Mouse (Mus musculus): ENCODE measurements around the gene Gad2. TPM values are rescaled to one million over a fixed set of nuclear protein-coding genes. Genes with fewer than 3 reads are reported as not detected.

Gad2 gene
- total and polyA plus RNA-seq, 2 experiments from 2014 or later = 0.11 TPM; not detected in 1

GRCm38 (mm10) chr2:22736134-22736533, 114.1 kb downstream of the Gad2 start:
- Histone ChIP-seq H3K4me3 (ENCODE audit: low read depth, low read length) (no peak overlapping the region), H3K36me3 (replicated peaks; ENCODE audit: control insufficient read depth, insufficient read depth, low read length) (no peaks in the 10 kb centered on the region), H3K9ac (replicated peaks; ENCODE audit: low read depth, low read length) (no peak overlapping the region), H3K9me3 (replicated peaks; ENCODE audit: control insufficient read depth, low read length) (no peaks in the 10 kb centered on the region), H3K4me1 (ENCODE audit: control insufficient read depth, insufficient read depth) (no peaks in the 10 kb centered on the region), H3K27me3 (ENCODE audit: control insufficient read depth, insufficient read depth, low read length) (no peaks in the 10 kb centered on the region), H3K27ac (ENCODE audit: low read depth) (no peak overlapping the region), H3K4me2 (ENCODE audit: low read depth, low read length) (no peak overlapping the region)
- 34% methylated on average over 2 of the region's 2 CpGs for WGBS
- DNase-seq (ENCODE audit: low spot score) (no peak), ATAC-seq (ENCODE audit: insufficient read depth, low read depth) (no peak)
- TF ChIP-seq CTCF (IDR thresholded peaks at IDR 0.05; ENCODE audit: low read depth) (no peak), EP300 (IDR thresholded peaks at IDR 0.05; ENCODE audit: low read depth) (no peak)

GRCm38 (mm10) chr2:22739369-22739768, 117.4 kb downstream of the Gad2 start:
- ATAC-seq (ENCODE audit: insufficient read depth, low read depth) (no peak), DNase-seq (ENCODE audit: low spot score) (peak; percentile 32)
- Histone ChIP-seq H3K9ac (replicated peaks; ENCODE audit: low read depth, low read length) (no peak overlapping the region), H3K27ac (ENCODE audit: low read depth) (no peak overlapping the region), H3K27me3 (ENCODE audit: control insufficient read depth, insufficient read depth, low read length) (no peaks in the 10 kb centered on the region), H3K4me2 (ENCODE audit: low read depth, low read length) (no peak overlapping the region), H3K4me1 (ENCODE audit: control insufficient read depth, insufficient read depth) (no peaks in the 10 kb centered on the region), H3K9me3 (replicated peaks; ENCODE audit: control insufficient read depth, low read length) (no peaks in the 10 kb centered on the region), H3K36me3 (replicated peaks; ENCODE audit: control insufficient read depth, insufficient read depth, low read length) (no peaks in the 10 kb centered on the region), H3K4me3 (ENCODE audit: low read depth, low read length) (no peak overlapping the region)
- 63% methylated on average over 1 of the region's 1 CpGs for WGBS
- TF ChIP-seq CTCF (IDR thresholded peaks at IDR 0.05; ENCODE audit: low read depth) (no peak), EP300 (IDR thresholded peaks at IDR 0.05; ENCODE audit: low read depth) (no peak)

- H3K9ac ChIP-seq (replicated peaks; ENCODE audit: low read depth, low read length) = no peak overlapping the region
- no peak overlapping the region for H3K4me2 ChIP-seq (ENCODE audit: low read depth, low read length)
- no peaks in the 10 kb centered on the region for H3K9me3 ChIP-seq (replicated peaks; ENCODE audit: control insufficient read depth, low read length)
- H3K4me3 ChIP-seq (ENCODE audit: low read depth, low read length) = no peak overlapping the region
- TF ChIP-seq EP300 (IDR thresholded peaks at IDR 0.05; ENCODE audit: low read depth) (no peak), CTCF (IDR thresholded peaks at IDR 0.05; ENCODE audit: low read depth) (no peak)
- H3K4me1 ChIP-seq (ENCODE audit: control insufficient read depth, insufficient read depth) = no peaks in the 10 kb centered on the region
- DNase-seq (ENCODE audit: low spot score) = no peak
- no peak overlapping the region for H3K27ac ChIP-seq (ENCODE audit: low read depth)
- H3K27me3 ChIP-seq (ENCODE audit: control insufficient read depth, insufficient read depth, low read length) = no peaks in the 10 kb centered on the region
- H3K36me3 ChIP-seq (replicated peaks; ENCODE audit: control insufficient read depth, insufficient read depth, low read length) = no peaks in the 10 kb centered on the region
- ATAC-seq (ENCODE audit: insufficient read depth, low read depth) = no peak
- WGBS = 79% methylated on average over 1 of the region's 1 CpGs
Measured at GRCm38 (mm10) chr2:22740441-22740840, 118.4 kb downstream of the Gad2 start.

GRCm38 (mm10) chr2:22741222-22741621, 119.2 kb downstream of the Gad2 start:
- Histone ChIP-seq H3K4me1 (ENCODE audit: control insufficient read depth, insufficient read depth) (no peaks in the 10 kb centered on the region), H3K27ac (ENCODE audit: low read depth) (no peak overlapping the region), H3K9me3 (replicated peaks; ENCODE audit: control insufficient read depth, low read length) (no peaks in the 10 kb centered on the region), H3K9ac (replicated peaks; ENCODE audit: low read depth, low read length) (no peak overlapping the region), H3K4me3 (ENCODE audit: low read depth, low read length) (no peak overlapping the region), H3K4me2 (ENCODE audit: low read depth, low read length) (no peak overlapping the region), H3K36me3 (replicated peaks; ENCODE audit: control insufficient read depth, insufficient read depth, low read length) (no peaks in the 10 kb centered on the region), H3K27me3 (ENCODE audit: control insufficient read depth, insufficient read depth, low read length) (no peaks in the 10 kb centered on the region)
- TF ChIP-seq EP300 (IDR thresholded peaks at IDR 0.05; ENCODE audit: low read depth) = no peak
- no peak for TF ChIP-seq CTCF (IDR thresholded peaks at IDR 0.05; ENCODE audit: low read depth)
- 60% methylated on average over 3 of the region's 3 CpGs for WGBS
- no peak for ATAC-seq (ENCODE audit: insufficient read depth, low read depth)
- no peak for DNase-seq (ENCODE audit: low spot score)

Small RNA genes lying within 50 kb of the gene (microRNA-seq; reads per million reads assigned to microRNA genes)
- gene Gm23636 (not detected), gene Mir3967 (not detected)

Other genes starting within 250 kb of the Gad2 start
- 0.12 and 5.3 TPM in 2 replicates for gene Apbb1ip, start 151.9 kb downstream of the Gad2 start, total RNA-seq (2014; rRNA removed; ENCODE audit: low replicate concordance)
- 1.4 and 1.6 TPM in 2 replicates for gene Apbb1ip, start 151.9 kb downstream of the Gad2 start, polyA plus RNA-seq (2015; fragmentation: Nextera tagmentation; extraction: Ambion mirVana)

Measured in heart, postnatal 0 days (tissue).